Mouse (Mus musculus): Measurements from ENCODE around the gene Uprt. TPM values are rescaled to one million over a fixed set of nuclear protein-coding genes. Genes with fewer than 3 reads are reported as not detected.
A peak's percentile ranks its signal among the peaks of the same experiment; 100 is the strongest.

The Uprt gene
- polyA plus RNA-seq, 1 experiment = 3.6 TPM

DNA sequence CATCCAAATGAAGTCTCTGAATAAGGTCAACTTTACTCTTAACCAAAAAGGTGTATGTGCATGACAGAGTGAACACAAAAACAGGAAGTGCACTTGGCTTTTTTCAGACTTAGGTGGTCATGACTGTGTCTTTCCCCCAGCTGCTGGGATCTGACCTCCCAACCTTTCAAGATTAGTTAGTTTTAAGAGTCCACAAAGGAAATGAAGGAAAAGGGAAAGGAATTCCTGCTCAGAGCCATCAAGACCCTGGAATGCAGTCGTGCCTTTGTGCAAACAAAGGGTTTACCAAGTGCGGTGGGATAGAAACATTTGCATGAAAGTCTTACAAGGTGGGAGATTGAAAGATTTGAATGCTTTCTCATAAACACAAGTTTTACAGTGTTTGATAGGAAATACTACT lies 4.6 kb upstream of the Uprt start:
- Histone ChIP-seq H3ac (ENCODE audit: control insufficient read depth, insufficient read length) (no peak overlapping the region), H3K4me2 (ENCODE audit: low read depth) (no peak overlapping the region), H3K79me2 (ENCODE audit: control insufficient read depth, insufficient read depth) (no peaks in the 10 kb centered on the region), H3K27me3 (ENCODE audit: control insufficient read depth, insufficient read depth, insufficient read length) (no peaks in the 10 kb centered on the region), H3K4me3 (no peak overlapping the region), H3K36me3 (ENCODE audit: control insufficient read depth, insufficient read depth) (no peaks in the 10 kb centered on the region)
- TF ChIP-seq CEBPB (IDR thresholded peaks at IDR 0.05; ENCODE audit: insufficient read depth, poor library complexity, severe bottlenecking) (no peak), MAX (IDR thresholded peaks at IDR 0.05; ENCODE audit: low read depth) (no peak), TCF3 (IDR thresholded peaks at IDR 0.05; ENCODE audit: insufficient read length, low read depth) (no peak), E2F4 (IDR thresholded peaks at IDR 0.05; ENCODE audit: insufficient read depth) (no peak), TCF12 (IDR thresholded peaks at IDR 0.05; ENCODE audit: insufficient read depth, poor library complexity, severe bottlenecking) (no peak), REST (IDR thresholded peaks at IDR 0.05; ENCODE audit: insufficient read depth, insufficient read length) (no peak), USF1 (IDR thresholded peaks at IDR 0.05; ENCODE audit: low read depth) (no peak), POLR2A (IDR thresholded peaks at IDR 0.05; ENCODE audit: insufficient read length, low read depth) (no peak), MYOG (IDR thresholded peaks at IDR 0.05; ENCODE audit: control insufficient read depth in 1 of 3, insufficient read depth in 1 of 3, insufficient read length in 2 of 3, low read depth in 2 of 3) (no peak)

- H3K4me2 ChIP-seq (ENCODE audit: low read depth) = peak overlapping the region; percentile 73
- H3K79me2 ChIP-seq (ENCODE audit: control insufficient read depth, insufficient read depth) = peaks cover 18% of the 10 kb centered on the region
- peak overlapping the region; percentile 25 for H3ac ChIP-seq (ENCODE audit: control insufficient read depth, insufficient read length)
- TF ChIP-seq USF1 (IDR thresholded peaks at IDR 0.05; ENCODE audit: low read depth) (peak; percentile 33), POLR2A (IDR thresholded peaks at IDR 0.05; ENCODE audit: insufficient read length, low read depth) (no peak), SRF (IDR thresholded peaks at IDR 0.05; ENCODE audit: control insufficient read depth, insufficient read length, low read depth) (no peak)
- no peaks in the 10 kb centered on the region for H3K36me3 ChIP-seq (ENCODE audit: control insufficient read depth, insufficient read depth)
- no peaks in the 10 kb centered on the region for H3K27me3 ChIP-seq (ENCODE audit: control insufficient read depth, insufficient read depth, insufficient read length)
- H3K4me3 ChIP-seq = peak overlapping the region; percentile 76
Observed at GRCm38 (mm10) chrX:104483444-104483808, 808 bp downstream of the Uprt start.

DNA sequence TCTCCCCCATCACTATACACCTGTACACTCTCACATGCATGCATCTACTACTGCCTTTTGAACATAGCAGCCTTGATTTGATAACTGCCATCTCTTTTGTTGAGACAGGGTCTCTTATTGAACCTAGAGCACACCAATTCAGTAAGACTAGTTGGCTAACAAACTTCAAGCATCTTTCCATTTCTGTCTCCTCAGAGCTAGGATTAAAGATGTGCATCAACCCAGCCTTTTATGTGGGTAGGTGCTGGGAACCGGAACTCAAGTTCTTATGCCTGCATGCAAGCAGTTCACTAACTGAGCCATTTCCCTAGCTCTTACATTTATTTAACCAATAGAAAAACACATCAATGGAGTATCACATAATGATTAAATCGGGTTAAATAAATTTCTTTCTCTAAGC lies 3.0 kb downstream of the Uprt start:
- Histone ChIP-seq H3ac (ENCODE audit: control insufficient read depth, insufficient read length) (no peak overlapping the region), H3K4me2 (ENCODE audit: low read depth) (peak overlapping the region; percentile 13), H3K27me3 (ENCODE audit: control insufficient read depth, insufficient read depth, insufficient read length) (no peaks in the 10 kb centered on the region), H3K36me3 (ENCODE audit: control insufficient read depth, insufficient read depth) (no peaks in the 10 kb centered on the region), H3K4me3 (no peak overlapping the region), H3K79me2 (ENCODE audit: control insufficient read depth, insufficient read depth) (peaks cover 37% of the 10 kb centered on the region)
- TF ChIP-seq USF1 (IDR thresholded peaks at IDR 0.05; ENCODE audit: low read depth) (no peak), MAX (IDR thresholded peaks at IDR 0.05; ENCODE audit: low read depth) (no peak), CEBPB (IDR thresholded peaks at IDR 0.05; ENCODE audit: insufficient read depth, poor library complexity, severe bottlenecking) (no peak), MYOG (IDR thresholded peaks at IDR 0.05; ENCODE audit: control insufficient read depth in 1 of 3, insufficient read depth in 1 of 3, insufficient read length in 2 of 3, low read depth in 2 of 3) (no peak), POLR2AphosphoS2 (IDR thresholded peaks at IDR 0.05; ENCODE audit: insufficient read length, low read depth) (no peak), E2F4 (IDR thresholded peaks at IDR 0.05; ENCODE audit: insufficient read depth) (no peak), SRF (IDR thresholded peaks at IDR 0.05; ENCODE audit: control insufficient read depth, insufficient read length, low read depth) (no peak), TCF3 (IDR thresholded peaks at IDR 0.05; ENCODE audit: insufficient read length, low read depth) (no peak), REST (IDR thresholded peaks at IDR 0.05; ENCODE audit: insufficient read depth, insufficient read length) (no peak), TCF12 (IDR thresholded peaks at IDR 0.05; ENCODE audit: insufficient read depth, poor library complexity, severe bottlenecking) (no peak)

DNA sequence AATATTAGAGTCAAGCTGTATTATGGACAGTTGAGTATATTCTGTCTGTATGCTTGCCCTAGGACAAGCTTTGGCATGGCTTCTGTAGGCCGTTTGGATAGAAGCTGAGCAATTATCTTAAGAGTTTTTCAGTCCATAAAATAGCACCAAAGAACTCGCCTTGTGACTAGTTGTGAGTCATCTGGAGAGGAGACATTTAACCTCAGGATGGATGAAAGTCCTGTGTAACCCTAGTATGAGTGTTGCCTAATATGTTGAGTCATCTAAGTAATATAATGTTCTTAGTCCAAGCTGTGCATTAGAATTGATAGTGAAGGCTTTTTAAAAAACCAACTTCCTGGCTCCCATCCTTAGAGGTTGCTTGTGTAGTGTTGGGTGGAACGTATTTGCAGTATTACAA lies 5.4 kb downstream of the Uprt start:
- peak; percentile 92 for TF ChIP-seq CEBPB (IDR thresholded peaks at IDR 0.05; ENCODE audit: insufficient read depth, poor library complexity, severe bottlenecking)
- TF ChIP-seq MYOD1 (IDR thresholded peaks at IDR 0.05; ENCODE audit: control insufficient read depth in 1 of 3, insufficient read length in 2 of 3, low read depth in 2 of 3) = no peak
- H3ac ChIP-seq (ENCODE audit: control insufficient read depth, insufficient read length) = no peak overlapping the region
- no peak overlapping the region for H3K4me3 ChIP-seq
- no peaks in the 10 kb centered on the region for H3K27me3 ChIP-seq (ENCODE audit: control insufficient read depth, insufficient read depth, insufficient read length)
- no peaks in the 10 kb centered on the region for H3K36me3 ChIP-seq (ENCODE audit: control insufficient read depth, insufficient read depth)
- H3K4me2 ChIP-seq (ENCODE audit: low read depth) = peak overlapping the region; percentile 81
- H3K79me2 ChIP-seq (ENCODE audit: control insufficient read depth, insufficient read depth) = peaks cover 48% of the 10 kb centered on the region

DNA sequence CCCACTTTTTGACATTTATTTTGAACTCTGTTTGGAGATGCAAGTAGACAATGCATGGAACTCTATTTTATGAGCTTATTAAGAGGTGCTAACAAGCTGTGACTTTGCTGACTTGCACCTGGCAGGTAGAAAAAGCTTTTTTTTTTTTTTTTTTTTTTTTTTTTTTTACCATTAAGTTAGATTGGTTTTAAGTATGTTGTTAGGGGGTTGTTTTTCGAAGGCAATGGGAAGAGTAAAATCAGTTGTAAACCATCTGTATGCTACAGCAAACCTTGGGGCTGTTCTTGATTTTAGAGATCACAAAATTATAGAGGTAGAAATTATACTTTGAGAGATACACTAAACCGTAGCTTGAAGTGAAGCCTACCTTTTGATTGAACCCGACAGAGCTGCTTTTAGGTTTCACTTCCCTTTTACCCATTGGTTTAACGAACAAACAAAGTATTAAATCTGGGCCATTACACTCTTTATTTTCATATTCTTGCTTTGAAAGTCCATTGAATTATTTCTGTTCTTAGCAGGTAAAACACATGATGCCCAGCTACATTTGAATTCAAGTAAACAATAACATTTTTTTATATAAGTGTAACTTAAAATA lies 6.4 kb downstream of the Uprt start:
- no peak overlapping the region for H3ac ChIP-seq (ENCODE audit: control insufficient read depth, insufficient read length)
- no peaks in the 10 kb centered on the region for H3K27me3 ChIP-seq (ENCODE audit: control insufficient read depth, insufficient read depth, insufficient read length)
- no peak overlapping the region for H3K4me3 ChIP-seq

More for the DNA sequence above, 6.4 kb downstream of the Uprt start:
- no peaks in the 10 kb centered on the region for H3K36me3 ChIP-seq (ENCODE audit: control insufficient read depth, insufficient read depth)
- peak overlapping the region; percentile 81 for H3K4me2 ChIP-seq (ENCODE audit: low read depth)
- peaks cover 52% of the 10 kb centered on the region for H3K79me2 ChIP-seq (ENCODE audit: control insufficient read depth, insufficient read depth)
- TF ChIP-seq TCF3 (IDR thresholded peaks at IDR 0.05; ENCODE audit: insufficient read length, low read depth) = no peak
- no peak for TF ChIP-seq MYOG (IDR thresholded peaks at IDR 0.05; ENCODE audit: control insufficient read depth in 1 of 3, insufficient read depth in 1 of 3, insufficient read length in 2 of 3, low read depth in 2 of 3)
- TF ChIP-seq MAX (IDR thresholded peaks at IDR 0.05; ENCODE audit: low read depth) = no peak
- no peak for TF ChIP-seq POLR2AphosphoS2 (IDR thresholded peaks at IDR 0.05; ENCODE audit: insufficient read length, low read depth)
- TF ChIP-seq SRF (IDR thresholded peaks at IDR 0.05; ENCODE audit: control insufficient read depth, insufficient read length, low read depth) = no peak
- no peak for TF ChIP-seq TCF12 (IDR thresholded peaks at IDR 0.05; ENCODE audit: insufficient read depth, poor library complexity, severe bottlenecking)
- no peak for TF ChIP-seq USF1 (IDR thresholded peaks at IDR 0.05; ENCODE audit: low read depth)
- TF ChIP-seq E2F4 (IDR thresholded peaks at IDR 0.05; ENCODE audit: insufficient read depth) = no peak
- no peak for TF ChIP-seq CEBPB (IDR thresholded peaks at IDR 0.05; ENCODE audit: insufficient read depth, poor library complexity, severe bottlenecking)

Measured in myocyte (in vitro differentiated cells).